Mouse (Mus musculus) thymus, adult 2 months (tissue): ENCODE results near the gene Gng12.

Experiments
- CTCF ChIP-seq: fragments of 200-500 bp; IDR thresholded peaks from 2 replicates; pipeline ENCODE4 v1.5.1; 2012; ENCODE audit warnings: mild to moderate bottlenecking, control low read depth, low read length, moderate library complexity, borderline replicate concordance; ENCODE audit not compliant: control insufficient read depth, poor library complexity, insufficient read depth; ENCODE audit errors: extremely low read depth
- POLR2A ChIP-seq: fragments of 200-500 bp; IDR thresholded peaks from 2 replicates; pipeline ENCODE4 v1.6.1; 2012; ENCODE audit warnings: mild to moderate bottlenecking, low read length, control low read depth, moderate library complexity; ENCODE audit not compliant: control insufficient read depth, poor library complexity, insufficient read depth; ENCODE audit errors: extremely low read depth

- TF ChIP-seq CTCF (no peak), POLR2A (no peak)
Observed at GRCm38 (mm10) chr6:67046937-67047336, 150.7 kb downstream of the Gng12 start.
